Mouse (Mus musculus): Measurements from ENCODE around the gene Gpat2. TPM values are rescaled to one million over a fixed set of nuclear protein-coding genes. Genes with fewer than 3 reads are reported as not detected.

Gpat2 gene
- polyA plus RNA-seq, 1 experiment from 2014 or later, result 0.07 TPM

Other genes starting within 250 kb of the Gpat2 start
- 2.0 and 2.2 TPM in 2 replicates for gene 1810024B03Rik, start 216.9 kb upstream of the Gpat2 start, polyA plus RNA-seq (2014; fragmentation: Nextera tagmentation; extraction: Ambion mirVana)
- gene Snrnp200, start 216.8 kb upstream of the Gpat2 start, polyA plus RNA-seq (2014; fragmentation: Nextera tagmentation; extraction: Ambion mirVana), result 67.8 and 77.2 TPM in 2 replicates
- 62.6 and 64.7 TPM in 2 replicates for gene Ciao1, start 177.4 kb upstream of the Gpat2 start, polyA plus RNA-seq (2014; fragmentation: Nextera tagmentation; extraction: Ambion mirVana)
- gene Tmem127, start 177.3 kb upstream of the Gpat2 start, polyA plus RNA-seq (2014; fragmentation: Nextera tagmentation; extraction: Ambion mirVana), result 20.4 and 21.5 TPM in 2 replicates
- gene Stard7, start 155.0 kb upstream of the Gpat2 start, polyA plus RNA-seq (2014; fragmentation: Nextera tagmentation; extraction: Ambion mirVana), result 93.8 and 94.5 TPM in 2 replicates
- gene Dusp2, start 89.0 kb upstream of the Gpat2 start, polyA plus RNA-seq (2014; fragmentation: Nextera tagmentation; extraction: Ambion mirVana), result 2.5 and 4.5 TPM in 2 replicates
- gene Astl, start 86.6 kb upstream of the Gpat2 start, polyA plus RNA-seq (2014; fragmentation: Nextera tagmentation; extraction: Ambion mirVana), result not detected in 2 replicates
- gene Adra2b, start 62.0 kb upstream of the Gpat2 start, polyA plus RNA-seq (2014; fragmentation: Nextera tagmentation; extraction: Ambion mirVana), result 0.66 and 0.85 TPM in 2 replicates
- 21.9 and 28.6 TPM in 2 replicates for gene Fahd2a, start 19.4 kb downstream of the Gpat2 start, polyA plus RNA-seq (2014; fragmentation: Nextera tagmentation; extraction: Ambion mirVana)
- 7.6 and 7.8 TPM in 2 replicates for gene Kcnip3, start 96.9 kb downstream of the Gpat2 start, polyA plus RNA-seq (2014; fragmentation: Nextera tagmentation; extraction: Ambion mirVana)
- gene Prom2, start 116.3 kb downstream of the Gpat2 start, polyA plus RNA-seq (2014; fragmentation: Nextera tagmentation; extraction: Ambion mirVana), result 1.1 TPM in 2 replicates
- gene Zfp661, start 161.9 kb downstream of the Gpat2 start, polyA plus RNA-seq (2014; fragmentation: Nextera tagmentation; extraction: Ambion mirVana), result 4.0 and 4.4 TPM in 2 replicates
- 154 and 155 TPM in 2 replicates for gene Mrps5, start 162.0 kb downstream of the Gpat2 start, polyA plus RNA-seq (2014; fragmentation: Nextera tagmentation; extraction: Ambion mirVana)
- gene Mal, start 231.5 kb downstream of the Gpat2 start, polyA plus RNA-seq (2014; fragmentation: Nextera tagmentation; extraction: Ambion mirVana), result 0.60 and 0.81 TPM in 2 replicates

Data from intestine, embryonic 14.5 days (tissue).